Mouse (Mus musculus): ENCODE data around the gene Ankrd1. TPM values are rescaled to one million over a fixed set of nuclear protein-coding genes. Genes with fewer than 3 reads are reported as not detected.

Gene Ankrd1
- 100 to 1,000 TPM; 383 to 550 TPM for total RNA-seq (2021)
- polyA plus RNA-seq (2012; rRNA removed), result 316 and 466 TPM in 2 replicates
- long read RNA-seq, transcript Ankrd1-205 (9 exons, 2,020 nt), result major isoform, 190 of 250 reads
- long read RNA-seq, partial matches to known transcripts, result 11 of 250 reads
- long read RNA-seq, other reads (novel, unspliced or antisense), result 49 of 250 reads

GRCm38 (mm10) chr19:36119783-36120471 is at the start of gene Ankrd1:
Gene Ankrd1, minus strand, starts transcription at chr19:36120099.
- H3K36me3 ChIP-seq (ENCODE audit: control insufficient read depth, insufficient read depth, low read length), result peaks cover 5% of the 10 kb centered on the region
- H3K27me3 ChIP-seq (ENCODE audit: control insufficient read depth, insufficient read depth, low read length), result no peaks in the 10 kb centered on the region
- H3K4me1 ChIP-seq (ENCODE audit: control insufficient read depth, insufficient read depth, low read length), result 0 out of 2 replicates have a peak, but pooled peaks cover 1% of the 10 kb centered on the region
- no peaks in the 10 kb centered on the region for H3K79me2 ChIP-seq (replicated peaks; ENCODE audit: control insufficient read depth, insufficient read depth, low read length)
- H3K27ac ChIP-seq, result peak within 1 kb of the TSS; percentile 79
- DNase-seq, result peak; percentile 37 to 73
- H3K4me3 ChIP-seq, result peak within 1 kb of the TSS; percentile 22
- TF ChIP-seq CTCF (IDR thresholded peaks at IDR 0.05) (no peak), POLR2A (IDR thresholded peaks at IDR 0.05; ENCODE audit: insufficient read depth, low read depth, low read length) (peak; percentile 60), EP300 (IDR thresholded peaks at IDR 0.05; ENCODE audit: insufficient read depth, low read depth, low read length) (peak; percentile 27; the same call in 1 of the 2 replicates)
- WGBS, result 20% methylated on average over 14 of the region's 14 CpGs
- intact Hi-C loops (cut with DNase I), result loop anchor here (2.0 to 10.0 kb wide), 2 partner anchors 49 to 225 kb away; partner anchors contain the start of gene Pcgf5
- peak within 1 kb of the TSS; percentile 71 for H3K9ac ChIP-seq (ENCODE audit: low read depth, low read length)

- TF ChIP-seq CTCF (IDR thresholded peaks at IDR 0.05) (no peak), EP300 (IDR thresholded peaks at IDR 0.05; ENCODE audit: insufficient read depth, low read depth, low read length) (peak; percentile 93)
- Histone ChIP-seq H3K4me3 (no peak overlapping the region), H3K27me3 (ENCODE audit: control insufficient read depth, insufficient read depth, low read length) (no peaks in the 10 kb centered on the region), H3K27ac (peak overlapping the region; percentile 88), H3K79me2 (replicated peaks; ENCODE audit: control insufficient read depth, insufficient read depth, low read length) (no peaks in the 10 kb centered on the region), H3K9ac (ENCODE audit: low read depth, low read length) (no peak overlapping the region), H3K36me3 (ENCODE audit: control insufficient read depth, insufficient read depth, low read length) (peaks cover 2% of the 10 kb centered on the region; the same call in 1 of the 2 replicates), H3K4me1 (ENCODE audit: control insufficient read depth, insufficient read depth, low read length) (peaks cover 1% of the 10 kb centered on the region)
- 40% methylated on average over 2 of the region's 2 CpGs for WGBS
- peak; percentile 38 to 71 for DNase-seq
- intact Hi-C loops (cut with DNase I), result loop anchor here (2.0 to 5.0 kb wide), 2 partner anchors 50 to 93 kb away; no protein-coding TSS in a partner anchor
These were observed 49.2 kb upstream of the Ankrd1 start for GRCm38 (mm10) chr19:36169101-36169500.

- Histone ChIP-seq H3K27ac (peak overlapping the region; percentile 88), H3K4me3 (no peak overlapping the region), H3K36me3 (ENCODE audit: control insufficient read depth, insufficient read depth, low read length) (peaks cover 2% of the 10 kb centered on the region; the same call in 1 of the 2 replicates), H3K79me2 (replicated peaks; ENCODE audit: control insufficient read depth, insufficient read depth, low read length) (no peaks in the 10 kb centered on the region), H3K27me3 (ENCODE audit: control insufficient read depth, insufficient read depth, low read length) (no peaks in the 10 kb centered on the region), H3K4me1 (ENCODE audit: control insufficient read depth, insufficient read depth, low read length) (peaks cover 1% of the 10 kb centered on the region), H3K9ac (ENCODE audit: low read depth, low read length) (no peak overlapping the region)
- no peak for TF ChIP-seq POLR2A (IDR thresholded peaks at IDR 0.05; ENCODE audit: insufficient read depth, low read depth, low read length)
- peak; percentile 27; the same call in 1 of the 2 replicates for TF ChIP-seq EP300 (IDR thresholded peaks at IDR 0.05; ENCODE audit: insufficient read depth, low read depth, low read length)
- peak; percentile 32 to 46 for DNase-seq
- intact Hi-C loops (cut with DNase I), result loop anchor here (2.0 to 5.0 kb wide), 2 partner anchors 49 to 94 kb away; no protein-coding TSS in a partner anchor
- whole genome bisulfite sequencing, result 35% methylated on average over 4 of the region's 4 CpGs
These were observed 48.2 kb upstream of the Ankrd1 start for GRCm38 (mm10) chr19:36168121-36168520.

GRCm38 (mm10) chr19:36167291-36167896 is 47.5 kb upstream of the Ankrd1 start:
- 47% methylated on average over 6 of the region's 6 CpGs for WGBS
- Histone ChIP-seq H3K4me1 (ENCODE audit: control insufficient read depth, insufficient read depth, low read length) (peaks cover 1% of the 10 kb centered on the region), H3K4me3 (no peak overlapping the region), H3K79me2 (replicated peaks; ENCODE audit: control insufficient read depth, insufficient read depth, low read length) (no peaks in the 10 kb centered on the region), H3K27ac (peak overlapping the region; percentile 88), H3K27me3 (ENCODE audit: control insufficient read depth, insufficient read depth, low read length) (no peaks in the 10 kb centered on the region), H3K9ac (ENCODE audit: low read depth, low read length) (peak overlapping the region; percentile 21; the same call in 1 of the 2 replicates), H3K36me3 (ENCODE audit: control insufficient read depth, insufficient read depth, low read length) (peaks cover 2% of the 10 kb centered on the region; the same call in 1 of the 2 replicates)
- 0 out of 2 replicates have a peak, but pooled peaks have one; percentile 15 for TF ChIP-seq EP300 (IDR thresholded peaks at IDR 0.05; ENCODE audit: insufficient read depth, low read depth, low read length)
- TF ChIP-seq POLR2A (IDR thresholded peaks at IDR 0.05; ENCODE audit: insufficient read depth, low read depth, low read length), result no peak
- intact Hi-C loops (cut with DNase I), result loop anchor here (5.0 kb wide), 1 partner anchor 95 kb away; no protein-coding TSS in a partner anchor
- DNase-seq, result peak; percentile 37 to 71

- WGBS, result 58% methylated on average over 6 of the region's 6 CpGs
- peak in 1 of 2 experiments; percentile 20 for DNase-seq
- peaks cover 1% of the 10 kb centered on the region for H3K4me1 ChIP-seq (ENCODE audit: control insufficient read depth, insufficient read depth, low read length)
- H3K79me2 ChIP-seq (replicated peaks; ENCODE audit: control insufficient read depth, insufficient read depth, low read length), result no peaks in the 10 kb centered on the region
- intact Hi-C loops (cut with DNase I), result loop anchor here (5.0 kb wide), 1 partner anchor 96 kb away; no protein-coding TSS in a partner anchor
- no peak overlapping the region for H3K4me3 ChIP-seq
- peaks cover 2% of the 10 kb centered on the region; the same call in 1 of the 2 replicates for H3K36me3 ChIP-seq (ENCODE audit: control insufficient read depth, insufficient read depth, low read length)
- peak overlapping the region; percentile 88 for H3K27ac ChIP-seq
- no peaks in the 10 kb centered on the region for H3K27me3 ChIP-seq (ENCODE audit: control insufficient read depth, insufficient read depth, low read length)
- peak overlapping the region; percentile 21; the same call in 1 of the 2 replicates for H3K9ac ChIP-seq (ENCODE audit: low read depth, low read length)
- TF ChIP-seq POLR2A (IDR thresholded peaks at IDR 0.05; ENCODE audit: insufficient read depth, low read depth, low read length) (no peak), EP300 (IDR thresholded peaks at IDR 0.05; ENCODE audit: insufficient read depth, low read depth, low read length) (0 out of 2 replicates have a peak, but pooled peaks have one; percentile 41), CTCF (IDR thresholded peaks at IDR 0.05) (no peak)
These were observed 46.7 kb upstream of the Ankrd1 start for GRCm38 (mm10) chr19:36166401-36167160.

All from heart, adult 2 months (tissue).